Mouse (Mus musculus) layer of hippocampus, adult 18-20 months (tissue): ENCODE data around the gene Yipf2. TPM values are rescaled to one million over a fixed set of nuclear protein-coding genes. Genes with fewer than 3 reads are reported as not detected.
"Not testable (repeated sequence)": the region's sequence is repeated elsewhere in the genome, so short reads cannot be mapped to it uniquely, and the experiment has no call there.

Source experiments
- DNase-seq, 2 experiments: peaks; one replicate each; pipeline ENCODE4 v3.0.0; 2022; ENCODE audit warnings: low spot score in 2 of 2
- microRNA-seq, 2 experiments: library from miRNA; unstranded; fragments of <30 nt; microRNA quantifications; one replicate each; pipeline ENCODE4 v1.2.0; 2021
- total RNA-seq, 2 experiments: library from RNA; stranded (reverse); gene quantifications; 2 replicates each; pipeline ENCODE4 v1.2.3; 2021

Gene Yipf2
- total RNA-seq, 2 experiments from 2014 or later = 19.5 to 20.0 TPM

- DNase-seq = no peak
Measured at GRCm38 (mm10) chr9:21559151-21559550, 33.5 kb downstream of the Yipf2 start.

- no peak for DNase-seq
Measured at GRCm38 (mm10) chr9:21558366-21558765, 34.3 kb downstream of the Yipf2 start.

- no peak for DNase-seq
Measured at GRCm38 (mm10) chr9:21557556-21557955, 35.1 kb downstream of the Yipf2 start.

- no peak for DNase-seq
Measured at GRCm38 (mm10) chr9:21556996-21557395, 35.6 kb downstream of the Yipf2 start.

- DNase-seq = no peak
Measured at GRCm38 (mm10) chr9:21555198-21555742, 37.4 kb downstream of the Yipf2 start.

GRCm38 (mm10) chr9:21553607-21554273, 38.9 kb downstream of the Yipf2 start:
- DNase-seq = no peak

GRCm38 (mm10) chr9:21551049-21551448, 41.6 kb downstream of the Yipf2 start:
- DNase-seq = no peak

GRCm38 (mm10) chr9:21547075-21547941, 45.3 kb downstream of the Yipf2 start:
- peak; percentile 35 to 59 for DNase-seq

GRCm38 (mm10) chr9:21546789-21547074, 45.9 kb downstream of the Yipf2 start, which contains the start of gene Carm1:
Gene Carm1 (plus strand): TSS chr9:21546894.
- DNase-seq = no peak

- DNase-seq = peak; percentile 99
Measured at GRCm38 (mm10) chr9:21545916-21546788, 46.5 kb downstream of the Yipf2 start.

GRCm38 (mm10) chr9:21545351-21545915, 47.2 kb downstream of the Yipf2 start:
- no peak for DNase-seq

- not testable (repeated sequence) for DNase-seq
Measured at GRCm38 (mm10) chr9:21542001-21542400, 50.6 kb downstream of the Yipf2 start.

- no peak for DNase-seq
Measured at GRCm38 (mm10) chr9:21539981-21540753, 52.5 kb downstream of the Yipf2 start.

Small RNA genes lying within 50 kb of the gene (microRNA-seq; reads per million reads assigned to microRNA genes)
- 0 reads per million in 2 experiments for gene Mir1946b

Other genes starting within 250 kb of the Yipf2 start
- gene Ilf3, start 225.0 kb downstream of the Yipf2 start, total RNA-seq = 100 to 1,000 TPM in 1 of 2 experiments, 10 to 100 TPM in 1; 99.2 to 101 TPM
- gene Qtrt1, start 181.0 kb downstream of the Yipf2 start, total RNA-seq = 10 to 100 TPM; 26.0 to 36.4 TPM
- 10 to 100 TPM; 59.8 to 59.9 TPM for gene Dnm2, start 167.9 kb downstream of the Yipf2 start, total RNA-seq
- gene Tmed1, start 82.6 kb downstream of the Yipf2 start, total RNA-seq = 10 to 100 TPM; 11.1 to 11.8 TPM
- not detected for gene AB124611, start 66.7 kb downstream of the Yipf2 start, total RNA-seq
- gene Carm1, start 45.9 kb downstream of the Yipf2 start, total RNA-seq = 10 to 100 TPM; 76.4 to 81.6 TPM
- 10 to 100 TPM; 61.7 to 63.6 TPM for gene Timm29, start 106 bp downstream of the Yipf2 start, total RNA-seq
- gene Smarca4, start 23.3 kb upstream of the Yipf2 start, total RNA-seq = 100 to 1,000 TPM; 111 to 117 TPM
- gene Ldlr, start 130.7 kb upstream of the Yipf2 start, total RNA-seq = 10 to 100 TPM; 13.1 to 15.4 TPM
- gene Spc24, start 167.5 kb upstream of the Yipf2 start, total RNA-seq = 1 to 10 TPM; 1.9 to 2.7 TPM
- gene Kank2, start 205.9 kb upstream of the Yipf2 start, total RNA-seq = 1 to 10 TPM; 7.4 to 7.6 TPM
- gene Angptl8, start 242.7 kb upstream of the Yipf2 start, total RNA-seq = not detected